In the genomic region with DNA sequence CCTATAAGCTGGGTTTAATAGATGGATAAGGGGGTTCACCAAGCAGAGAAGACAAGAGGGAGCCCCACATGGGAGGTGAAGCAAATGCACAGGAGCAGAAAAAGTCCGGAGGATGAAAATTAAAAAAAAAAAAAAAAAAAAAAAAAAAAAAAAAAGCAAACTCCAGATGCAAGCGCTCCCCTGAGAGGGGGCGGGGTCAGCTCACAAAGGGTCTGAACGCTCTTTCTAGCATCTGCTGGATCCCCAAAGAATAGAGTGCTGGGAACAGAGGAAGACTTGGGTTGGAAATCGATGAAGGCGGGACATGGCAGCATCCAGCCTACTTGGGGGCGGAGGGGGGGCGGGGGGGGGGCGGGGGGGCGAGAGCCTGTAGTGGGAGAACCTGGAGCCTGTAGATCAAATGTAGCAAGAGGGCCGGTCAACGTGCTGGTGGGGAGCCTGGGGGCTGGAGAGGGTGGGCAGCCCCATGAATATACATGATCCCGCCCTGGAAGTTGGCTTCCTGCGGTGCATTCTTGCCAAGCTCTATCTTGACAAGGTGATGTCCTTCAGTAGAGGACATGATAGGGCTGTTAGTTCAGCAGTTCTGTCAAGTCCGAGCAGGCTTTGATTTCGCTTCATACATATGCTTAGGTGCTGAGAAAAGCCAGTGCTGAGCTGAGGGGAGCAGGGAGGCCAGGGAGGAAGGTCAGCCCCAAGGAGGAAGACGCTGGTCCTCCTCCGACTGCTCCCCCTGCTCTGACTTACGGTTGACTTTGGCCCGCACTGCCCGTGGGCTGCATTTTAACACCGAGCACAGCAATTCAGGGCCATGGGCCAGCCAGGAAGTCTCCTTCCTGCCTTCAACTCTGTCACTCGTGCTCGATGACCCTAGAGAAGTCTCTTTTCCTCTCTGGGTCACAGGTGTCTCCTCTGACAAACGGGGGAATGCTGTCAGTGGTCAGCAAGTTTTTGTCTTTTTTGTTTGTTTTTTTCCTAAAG, we compare ENCODE assay signal across 9 mouse cellular contexts.
DNase-seq lines count a peak whose midpoint lies in the region; ATAC-seq and TF ChIP-seq lines count a peak whose summit lies in the region.
"Had no signal": no experiment of that assay in that cellular context is flagged by ENCODE, and none has a peak within 500 bp of the region (broad histone marks: within the 10 kb centered on the region; RNA-seq: fewer than 3 reads in every experiment).

No protein-coding gene starts in this region.

- no peak overlapping the region for H3K9ac ChIP-seq in stomach, embryonic 14.5 days (replicated peaks; ENCODE audit: low read depth, low read length)
- no peak overlapping the region for H3K9ac ChIP-seq in stomach, postnatal 0 days (ENCODE audit: low read length)
- peak overlapping the region; percentile 44; the same call in 1 of the 2 replicates for H3K9ac ChIP-seq in heart, embryonic 13.5 days
- no peak overlapping the region for H3K9ac ChIP-seq in kidney, postnatal 0 days (ENCODE audit: low read depth, low read length)
- H3K9ac ChIP-seq in neural tube, embryonic 15.5 days (replicated peaks), result no peak overlapping the region

- TF ChIP-seq EP300 in stomach, postnatal 0 days (optimal IDR thresholded peaks at IDR 0.05), result no peak

- 0 out of 2 replicates have a peak overlapping the region, but pooled peaks have one; percentile 16 for H3K4me2 ChIP-seq in stomach, embryonic 14.5 days (replicated peaks; ENCODE audit: low read depth, low read length)
- H3K4me2 ChIP-seq in stomach, postnatal 0 days (replicated peaks; ENCODE audit: low read depth), result no peak overlapping the region
- H3K4me2 ChIP-seq in heart, embryonic 13.5 days, result peak overlapping the region; percentile 63
- H3K4me2 ChIP-seq in kidney, postnatal 0 days (ENCODE audit: low read length), result peak overlapping the region; percentile 16
- peak overlapping the region; percentile 19; the same call in 1 of the 2 replicates for H3K4me2 ChIP-seq in neural tube, embryonic 15.5 days

- 14% methylated on average over 24 of the region's 25 CpGs for WGBS in stomach, embryonic 14.5 days
- WGBS in stomach, postnatal 0 days, result 17% methylated on average over 23 of the region's 25 CpGs
- WGBS in heart, embryonic 13.5 days, result 4% methylated on average over 25 of the region's 25 CpGs
- WGBS in kidney, postnatal 0 days, result 8% methylated on average over 24 of the region's 25 CpGs
- WGBS in neural tube, embryonic 15.5 days, result 13% methylated on average over 22 of the region's 25 CpGs

- DNase-seq in stomach, postnatal 0 days (ENCODE audit: low spot score), result no peak
- peak; percentile 37 for DNase-seq in kidney, postnatal 0 days (ENCODE audit: low spot score)
- no peak for DNase-seq in cerebellum, postnatal 4 days (ENCODE audit: low spot score in 2 of 2)
- DNase-seq in urinary bladder, postnatal 4 days (ENCODE audit: low spot score in 2 of 2), result no peak
- no peak for DNase-seq in frontal cortex, postnatal 36 days (ENCODE audit: low spot score in 2 of 2)
- DNase-seq: cerebellum, postnatal 10 days had no signal

- H3K4me3 ChIP-seq in stomach, embryonic 14.5 days (ENCODE audit: low read depth, low read length), result no peak overlapping the region
- no peak overlapping the region for H3K4me3 ChIP-seq in stomach, postnatal 0 days (ENCODE audit: low read depth, low read length)
- peak overlapping the region; percentile 30 for H3K4me3 ChIP-seq in heart, embryonic 13.5 days
- no peak overlapping the region for H3K4me3 ChIP-seq in kidney, postnatal 0 days (replicated peaks; ENCODE audit: low read depth, low read length)
- no peak overlapping the region for H3K4me3 ChIP-seq in neural tube, embryonic 15.5 days (replicated peaks)

- H3K27me3 ChIP-seq in stomach, embryonic 14.5 days (ENCODE audit: control insufficient read depth, insufficient read depth, low read length), result 0 out of 2 replicates have a peak, but pooled peaks cover 3% of the 10 kb centered on the region
- H3K27me3 ChIP-seq in stomach, postnatal 0 days (ENCODE audit: control insufficient read depth, insufficient read depth, low read length), result no peaks in the 10 kb centered on the region
- H3K27me3 ChIP-seq in heart, embryonic 13.5 days (replicated peaks), result peaks cover 38% of the 10 kb centered on the region
- H3K27me3 ChIP-seq in kidney, postnatal 0 days (ENCODE audit: insufficient read depth, low read length), result no peaks in the 10 kb centered on the region
- H3K27me3 ChIP-seq in neural tube, embryonic 15.5 days (replicated peaks), result peaks cover 81% of the 10 kb centered on the region

- ATAC-seq in stomach, embryonic 14.5 days (ENCODE audit: insufficient number of reproducible peaks, insufficient read depth, low FRiP score, low read depth), result no peak
- no peak for ATAC-seq in stomach, postnatal 0 days (ENCODE audit: low FRiP score, low TSS enrichment)
- no peak; the same call in 1 of the 2 replicates for ATAC-seq in heart, embryonic 13.5 days (ENCODE audit: extremely low read depth, insufficient number of reproducible peaks, low FRiP score, low TSS enrichment)
- no peak for ATAC-seq in kidney, postnatal 0 days (replicated peaks; ENCODE audit: low FRiP score, low read depth)
- ATAC-seq in neural tube, embryonic 15.5 days (ENCODE audit: low FRiP score), result no peak

- H3K27ac ChIP-seq in stomach, embryonic 14.5 days (ENCODE audit: low read length), result no peak overlapping the region
- no peak overlapping the region for H3K27ac ChIP-seq in stomach, postnatal 0 days (replicated peaks)
- 0 out of 2 replicates have a peak overlapping the region, but pooled peaks have one; percentile 16 for H3K27ac ChIP-seq in heart, embryonic 13.5 days (replicated peaks)
- H3K27ac ChIP-seq in kidney, postnatal 0 days, result no peak overlapping the region
- no peak overlapping the region for H3K27ac ChIP-seq in neural tube, embryonic 15.5 days (replicated peaks)

- no peaks in the 10 kb centered on the region for H3K36me3 ChIP-seq in stomach, embryonic 14.5 days (ENCODE audit: control insufficient read depth, insufficient read depth, low read length)
- no peaks in the 10 kb centered on the region for H3K36me3 ChIP-seq in stomach, postnatal 0 days (ENCODE audit: control insufficient read depth, insufficient read depth, low read length)
- no peaks in the 10 kb centered on the region for H3K36me3 ChIP-seq in heart, embryonic 13.5 days
- H3K36me3 ChIP-seq in kidney, postnatal 0 days (ENCODE audit: insufficient read depth, low read length), result no peaks in the 10 kb centered on the region
- no peaks in the 10 kb centered on the region for H3K36me3 ChIP-seq in neural tube, embryonic 15.5 days

- H3K9me3 ChIP-seq in stomach, embryonic 14.5 days (ENCODE audit: control insufficient read depth, low read depth, low read length), result no peaks in the 10 kb centered on the region
- no peaks in the 10 kb centered on the region for H3K9me3 ChIP-seq in stomach, postnatal 0 days (ENCODE audit: control insufficient read depth, low read length)
- H3K9me3 ChIP-seq in heart, embryonic 13.5 days, result no peaks in the 10 kb centered on the region
- no peaks in the 10 kb centered on the region for H3K9me3 ChIP-seq in kidney, postnatal 0 days (replicated peaks; ENCODE audit: low read length)
- no peaks in the 10 kb centered on the region for H3K9me3 ChIP-seq in neural tube, embryonic 15.5 days (replicated peaks)

- H3K4me1 ChIP-seq in stomach, embryonic 14.5 days (ENCODE audit: control insufficient read depth, insufficient read depth, low read length), result 0 out of 2 replicates have a peak, but pooled peaks cover 6% of the 10 kb centered on the region
- no peaks in the 10 kb centered on the region for H3K4me1 ChIP-seq in stomach, postnatal 0 days (replicated peaks; ENCODE audit: control insufficient read depth, insufficient read depth)
- H3K4me1 ChIP-seq in heart, embryonic 13.5 days, result peaks cover 18% of the 10 kb centered on the region
- H3K4me1 ChIP-seq in kidney, postnatal 0 days (replicated peaks; ENCODE audit: insufficient read depth, low read length), result no peaks in the 10 kb centered on the region; the same call in 1 of the 2 replicates
- H3K4me1 ChIP-seq in neural tube, embryonic 15.5 days, result peaks cover 6% of the 10 kb centered on the region

- TF ChIP-seq CTCF in stomach, postnatal 0 days (IDR thresholded peaks at IDR 0.05; ENCODE audit: low read depth), result no peak
- TF ChIP-seq CTCF in kidney, postnatal 0 days (IDR thresholded peaks at IDR 0.05; ENCODE audit: low read depth), result no peak
